Mouse (Mus musculus): ENCODE measurements around the gene Ccdc38.
A peak's percentile ranks its signal among the peaks of the same experiment; 100 is the strongest.
"Not testable (repeated sequence)": the region's sequence is repeated elsewhere in the genome, so short reads cannot be mapped to it uniquely, and the experiment has no call there.

The Ccdc38 gene

DNA sequence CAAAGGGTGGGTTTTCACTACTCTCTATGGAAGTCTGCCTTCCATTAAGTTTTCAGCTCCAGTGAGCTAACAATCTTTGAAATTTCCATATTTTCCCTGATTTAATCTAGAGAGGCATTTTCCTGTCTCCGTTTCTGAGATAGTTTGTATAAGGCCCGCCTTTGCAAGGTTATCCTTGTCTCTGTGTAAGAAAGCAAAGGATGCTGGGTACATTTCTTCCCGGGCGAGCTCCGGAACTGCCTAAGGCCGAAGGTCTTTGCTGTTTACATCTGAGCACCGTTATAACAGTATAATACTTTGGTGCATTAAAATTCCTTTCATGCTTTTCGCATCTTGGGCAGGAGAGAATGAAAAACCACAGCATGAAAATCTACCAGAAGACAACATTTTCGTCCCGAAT lies 9.4 kb downstream of the Ccdc38 start:
- DNase-seq: no peak

DNA sequence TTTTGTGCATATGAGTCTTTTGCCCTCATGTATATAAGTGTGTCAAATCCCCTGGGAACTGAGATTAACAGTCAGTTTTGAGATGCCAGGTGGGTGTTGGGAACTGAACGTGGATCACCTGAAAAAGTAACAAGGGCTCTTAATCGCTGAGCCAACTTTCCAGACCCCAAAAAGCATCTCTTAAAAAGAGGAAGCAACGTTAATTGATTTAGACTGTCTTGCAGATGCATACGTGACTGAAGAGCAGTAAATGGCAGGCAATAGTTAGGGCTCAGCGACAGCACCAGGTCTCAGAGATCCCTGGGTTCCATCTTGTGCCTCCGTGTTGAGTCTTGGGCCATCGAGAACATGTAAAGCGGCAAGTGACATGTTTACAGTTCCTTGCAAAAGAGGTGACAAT lies 12.2 kb downstream of the Ccdc38 start:
- DNase-seq: no peak

DNA sequence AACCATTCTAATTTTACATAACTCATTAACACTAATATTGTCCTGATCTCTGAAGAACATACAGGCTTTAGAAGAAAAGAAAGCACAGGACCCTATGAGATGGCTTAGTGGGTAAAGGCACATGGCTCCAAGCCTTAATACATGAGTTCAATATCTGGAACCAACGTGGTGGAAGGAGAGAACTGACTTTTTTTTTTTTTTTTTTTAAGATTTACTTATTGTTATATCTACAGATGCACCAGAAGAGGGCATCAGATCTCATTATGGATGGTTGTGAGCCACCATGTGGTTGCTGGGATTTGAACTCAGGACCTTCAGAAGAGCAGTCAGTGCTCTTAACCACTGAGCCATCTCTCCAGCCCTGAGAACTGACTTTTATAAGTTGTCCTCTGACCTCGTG lies 17.5 kb downstream of the Ccdc38 start:
- not testable (repeated sequence) for DNase-seq

- no peak for DNase-seq
Observed at GRCm38 (mm10) chr10:93559786-93560185, 19.4 kb downstream of the Ccdc38 start.

GRCm38 (mm10) chr10:93564518-93565090 lies 24.2 kb downstream of the Ccdc38 start:
- DNase-seq: no peak

DNA sequence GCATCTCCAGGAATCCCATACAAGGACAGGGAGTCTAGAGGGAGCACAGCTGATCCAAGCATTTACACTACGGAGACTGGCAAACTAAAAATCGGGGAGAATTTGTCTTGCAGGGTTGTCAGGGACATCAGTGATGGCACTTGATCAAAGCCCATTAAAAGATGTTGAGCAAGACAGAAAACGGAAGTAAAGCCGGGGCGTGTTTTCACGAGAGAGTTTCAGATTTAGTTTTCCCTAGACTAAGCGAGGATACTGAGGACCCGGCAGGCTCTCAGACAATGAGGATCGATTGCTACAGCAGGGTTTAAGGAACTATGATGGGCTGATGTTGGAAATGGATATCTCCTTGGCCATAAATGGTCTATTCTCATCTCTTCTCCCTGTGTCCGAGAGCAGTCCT lies 26.6 kb downstream of the Ccdc38 start:
- DNase-seq: no peak

DNA sequence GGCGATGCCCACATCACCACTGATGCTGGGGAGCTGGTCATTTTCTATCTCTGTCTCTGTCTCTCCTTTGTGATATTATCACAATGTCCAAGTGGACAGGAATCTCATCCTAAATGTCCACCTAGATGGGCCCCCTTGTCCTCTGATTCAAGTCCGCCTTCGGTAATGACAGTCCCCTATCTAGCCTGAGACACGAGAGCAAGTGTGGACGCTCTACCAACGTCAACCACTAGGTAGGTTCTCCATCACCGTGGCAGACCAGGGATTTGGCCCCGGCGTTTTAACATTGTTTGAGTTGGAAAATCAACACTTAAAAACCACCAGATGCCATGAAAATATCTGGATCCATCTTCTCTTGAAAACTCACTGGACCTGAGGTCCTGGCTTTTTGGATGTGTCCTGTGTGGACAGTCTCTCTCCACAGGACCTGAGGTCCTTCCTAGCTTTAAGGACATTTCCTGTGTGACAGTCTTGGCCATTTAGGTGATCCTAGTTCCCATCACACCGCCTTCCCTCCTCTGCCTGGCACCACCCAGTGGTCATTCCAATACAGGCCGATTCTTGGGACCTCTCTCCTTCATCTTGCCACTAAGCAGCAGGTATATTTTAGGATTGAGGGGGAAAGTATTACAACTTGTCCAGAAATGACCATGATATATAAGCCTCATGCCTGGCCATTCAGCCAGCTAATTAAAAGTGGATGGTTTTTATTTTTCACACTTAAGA lies 27.6 kb downstream of the Ccdc38 start:
- no peak for DNase-seq

- DNase-seq: no peak
Observed at GRCm38 (mm10) chr10:93568671-93569070, 28.2 kb downstream of the Ccdc38 start.

DNA sequence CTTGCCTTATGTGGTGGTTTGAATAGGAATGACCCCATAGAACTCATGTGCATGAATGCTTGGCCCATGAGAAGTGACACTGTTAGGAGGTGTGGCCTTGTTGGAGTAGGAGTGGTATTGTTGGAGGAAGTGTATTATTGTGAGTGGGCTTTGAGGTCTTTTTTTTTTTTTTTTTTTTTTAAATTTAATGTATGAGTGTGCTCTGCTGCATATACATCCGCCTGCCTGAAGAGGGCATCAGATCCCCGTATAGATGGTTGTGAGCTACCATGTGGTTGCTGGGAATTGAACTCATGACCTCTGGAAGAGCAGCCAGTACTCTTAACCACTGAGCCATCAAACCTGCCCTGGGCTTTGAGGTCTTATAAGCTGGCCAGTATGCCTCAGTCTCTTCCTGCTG lies 31.8 kb downstream of the Ccdc38 start:
- DNase-seq: no peak

- no peak for DNase-seq
Observed at GRCm38 (mm10) chr10:93574966-93575365, 34.5 kb downstream of the Ccdc38 start.

DNA sequence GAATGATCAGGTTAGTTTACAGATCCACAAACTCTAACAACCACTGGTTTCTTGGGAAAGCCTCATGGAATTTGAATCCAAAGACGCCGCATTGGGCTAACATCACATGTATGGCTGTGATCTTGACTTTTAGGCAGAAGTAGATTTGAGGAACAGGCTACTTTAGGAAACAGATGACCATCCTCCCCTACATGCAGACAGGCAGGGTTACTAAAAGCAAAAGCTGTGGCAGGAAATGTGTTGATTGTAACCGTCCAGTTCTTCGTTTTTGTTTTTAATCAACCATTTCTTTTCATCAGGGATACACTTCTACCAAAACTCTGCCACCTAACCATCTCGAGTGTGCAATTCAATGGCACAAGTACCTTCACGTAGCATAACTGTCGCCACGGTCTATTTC lies 35.5 kb downstream of the Ccdc38 start:
- no peak for DNase-seq

DNA sequence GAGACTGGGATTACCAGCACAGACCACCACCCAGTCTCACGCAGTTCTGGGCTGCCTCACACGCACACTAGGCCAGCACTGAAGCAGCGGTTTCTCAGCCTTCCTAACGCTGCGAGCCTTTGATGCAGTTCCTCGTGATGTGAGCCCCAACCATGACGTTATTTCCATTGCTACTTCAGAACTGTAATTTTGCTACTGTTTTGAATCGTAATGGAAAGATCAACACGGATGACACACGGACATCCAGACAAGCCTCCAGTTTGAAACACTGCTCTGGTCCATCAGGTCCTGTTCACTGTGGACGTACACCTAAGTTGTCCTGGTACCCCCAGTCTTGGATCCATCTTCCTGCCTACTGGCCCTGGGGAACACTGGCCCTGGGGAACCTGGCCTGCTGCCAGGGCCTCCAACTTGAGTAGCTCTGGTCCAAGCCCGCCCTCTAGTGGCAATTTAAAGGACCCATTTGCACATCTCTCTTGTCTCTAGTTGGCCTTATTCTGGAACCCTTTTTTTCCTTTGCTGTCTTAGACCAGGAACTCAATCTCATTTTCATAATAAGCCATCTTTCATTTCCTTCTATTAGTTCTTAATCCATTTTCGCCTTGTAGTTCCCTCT lies 36.9 kb downstream of the Ccdc38 start:
- DNase-seq: peak; percentile 17 to 41

GRCm38 (mm10) chr10:93588796-93589195 lies 48.4 kb downstream of the Ccdc38 start:
- no peak for DNase-seq

DNA sequence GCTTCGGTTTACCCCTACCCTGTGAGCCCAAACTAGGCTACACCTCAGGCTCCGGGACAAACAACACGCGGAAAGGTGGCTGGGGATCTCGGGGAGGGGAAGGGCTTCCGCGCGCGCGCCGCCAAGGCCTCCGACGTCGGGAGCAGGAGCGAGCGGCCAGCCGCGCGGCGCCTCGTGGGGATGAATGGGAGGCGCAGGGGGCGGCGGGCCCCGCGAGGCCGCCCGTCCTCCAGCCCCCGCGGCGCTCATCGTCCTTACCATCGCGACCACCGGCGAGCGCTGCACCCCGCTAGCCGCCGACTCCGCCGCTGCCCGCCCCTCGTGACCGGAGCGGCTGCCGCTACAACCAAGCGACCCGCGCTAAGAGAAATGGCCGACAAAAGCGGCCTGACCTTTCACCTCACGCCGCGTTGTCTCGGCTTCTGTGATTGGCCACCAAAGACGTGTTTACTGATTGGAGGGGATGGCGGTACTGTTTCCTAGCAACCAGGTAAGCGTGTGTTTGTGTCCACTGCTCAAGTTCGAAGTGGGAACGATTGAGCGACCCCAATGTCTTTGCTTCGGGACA lies 48.9 kb downstream of the Ccdc38 start, which contains the start of gene Snrpf:
Snrpf (minus strand) TSS at position 426 of the 568 bp plus-strand sequence.
- DNase-seq: peak; percentile 75 to 88

DNA sequence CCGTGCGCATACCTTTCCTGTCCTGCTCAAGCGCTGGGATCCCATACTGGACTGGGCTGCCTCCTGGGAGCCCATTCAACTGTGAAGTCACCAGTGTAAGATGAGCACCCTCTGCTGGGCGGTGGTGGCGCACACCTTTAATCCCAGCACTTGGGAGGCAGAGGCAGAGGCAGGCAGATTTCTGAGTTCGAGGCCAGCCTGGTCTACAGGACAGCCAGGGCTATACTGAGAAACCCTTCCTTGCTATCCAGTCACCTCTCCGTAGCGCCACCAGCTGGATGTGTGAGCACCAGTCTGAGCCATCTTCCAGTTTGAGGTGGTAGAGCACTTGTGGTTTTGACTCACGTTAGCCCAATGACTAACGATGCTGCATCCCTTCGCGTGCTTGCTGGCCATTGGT lies 52.0 kb downstream of the Ccdc38 start:
- peak; percentile 8 to 20 for DNase-seq

DNA sequence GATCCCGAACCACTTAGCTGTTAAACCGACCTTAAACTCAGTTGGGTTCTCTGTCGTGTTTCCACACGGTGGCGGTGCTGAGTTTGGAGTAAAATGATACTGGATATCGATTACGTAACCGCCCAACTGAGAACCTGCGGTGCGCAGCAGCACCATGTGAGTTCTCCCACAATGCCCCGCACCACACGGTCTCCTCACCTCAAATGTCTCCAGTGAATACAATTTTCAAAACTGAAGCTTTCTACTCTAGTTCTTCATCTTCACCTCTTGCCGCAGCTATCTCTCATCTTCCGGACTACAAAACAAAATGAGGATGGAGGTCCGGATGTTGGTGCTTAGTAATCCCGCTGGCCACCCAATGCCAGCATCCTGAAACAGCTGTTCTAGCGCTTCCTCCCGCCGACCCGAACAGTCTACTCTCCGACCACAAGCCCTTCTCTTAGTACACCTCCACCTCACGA lies 53.6 kb downstream of the Ccdc38 start:
- peak; percentile 35 to 56 for DNase-seq

DNA sequence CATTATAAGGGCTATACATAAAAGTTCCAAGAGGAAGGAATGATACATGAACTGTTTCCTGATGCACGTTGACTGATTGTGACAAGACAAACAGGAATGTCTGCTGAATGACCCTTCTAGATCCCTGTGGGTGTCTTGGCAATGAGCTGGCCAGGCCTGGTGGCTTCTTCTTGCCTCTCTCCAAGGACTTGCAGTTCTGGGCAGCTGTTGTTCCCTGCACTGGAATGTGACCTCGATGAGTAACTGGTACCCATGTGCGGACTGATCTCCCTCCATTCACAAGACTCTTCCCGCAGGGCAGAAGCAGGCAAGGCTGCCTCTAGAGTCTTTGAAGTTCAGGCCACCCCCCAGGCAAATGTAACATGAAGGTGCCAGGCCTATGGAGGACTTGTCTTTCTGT lies 55.4 kb downstream of the Ccdc38 start:
- no peak for DNase-seq

DNA sequence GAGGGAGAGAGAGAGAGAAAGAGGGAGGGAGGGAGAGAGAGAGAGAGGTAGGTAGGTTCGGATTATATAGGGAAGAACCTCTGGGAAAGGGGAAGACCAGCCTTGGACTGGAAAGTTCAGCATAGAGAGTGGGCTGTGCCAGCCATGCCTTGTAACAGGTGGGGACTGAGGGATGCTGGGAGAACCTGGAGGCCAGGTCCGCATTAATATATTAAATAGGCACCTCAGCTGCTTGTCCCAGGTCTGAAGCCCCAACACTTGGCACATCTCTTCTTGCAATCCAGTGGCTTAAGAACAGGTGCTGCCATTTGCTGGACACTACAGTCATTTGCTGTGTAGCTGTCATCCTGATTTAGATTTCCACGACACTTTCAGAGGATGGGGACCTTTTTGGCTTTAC lies 56.2 kb downstream of the Ccdc38 start:
- DNase-seq: no peak

DNA sequence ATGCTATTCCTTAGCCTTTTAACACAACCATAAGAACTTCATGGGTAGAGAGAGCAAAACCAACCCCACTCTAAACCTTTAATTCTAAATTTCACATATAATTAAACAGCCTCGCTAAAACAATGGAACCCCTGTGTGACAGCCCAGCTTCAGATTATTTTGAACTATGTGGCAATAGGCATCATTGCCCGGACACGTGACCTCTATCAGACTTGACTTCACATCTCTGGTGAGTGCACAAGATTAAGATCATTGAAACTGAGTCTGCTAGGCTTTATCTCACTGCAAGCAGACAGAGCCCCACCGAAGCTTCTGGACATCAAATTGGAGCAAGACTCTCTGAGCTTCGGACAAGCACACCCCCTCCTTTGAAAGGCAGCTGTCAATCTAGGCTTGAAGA lies 61.9 kb downstream of the Ccdc38 start:
- no peak for DNase-seq

DNA sequence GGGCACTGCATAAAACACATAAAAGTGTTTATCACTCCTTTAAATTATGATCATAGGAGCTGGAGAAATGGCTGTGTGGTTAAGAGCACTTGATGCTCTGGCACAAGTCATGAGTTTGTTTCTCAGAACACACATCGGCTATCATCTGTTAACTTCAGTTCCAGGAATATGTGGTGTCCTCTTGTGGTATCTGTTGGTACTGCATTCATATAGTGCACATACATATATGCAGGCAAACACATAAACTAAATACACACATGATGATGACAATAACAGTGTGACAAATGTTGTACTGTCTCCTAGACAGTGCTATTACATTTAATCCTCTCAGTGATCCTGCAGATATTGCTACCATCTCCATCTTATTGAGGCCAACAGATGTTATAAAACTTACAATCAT lies 62.8 kb downstream of the Ccdc38 start:
- no peak for DNase-seq

- no peak for DNase-seq
Observed at GRCm38 (mm10) chr10:93606326-93606725, 65.9 kb downstream of the Ccdc38 start.

DNA sequence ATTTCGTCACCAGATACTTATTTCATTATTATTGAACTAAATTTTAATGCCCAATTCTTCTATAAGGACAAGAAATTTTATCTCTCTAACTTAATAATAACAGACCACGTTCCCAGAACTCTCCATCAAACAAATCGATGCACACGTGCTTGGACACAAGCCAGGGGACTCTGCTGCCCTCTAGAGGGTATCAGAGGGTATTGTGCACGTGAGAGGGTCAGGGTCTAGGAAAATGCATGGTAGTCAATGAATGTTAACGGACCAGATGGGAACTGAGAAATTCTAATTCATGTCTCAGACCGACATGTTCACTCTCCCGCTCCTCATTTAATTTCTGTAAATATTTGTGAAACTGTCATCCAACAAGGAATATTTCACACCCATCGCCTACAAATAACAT lies 67.6 kb downstream of the Ccdc38 start:
- no peak for DNase-seq

DNA sequence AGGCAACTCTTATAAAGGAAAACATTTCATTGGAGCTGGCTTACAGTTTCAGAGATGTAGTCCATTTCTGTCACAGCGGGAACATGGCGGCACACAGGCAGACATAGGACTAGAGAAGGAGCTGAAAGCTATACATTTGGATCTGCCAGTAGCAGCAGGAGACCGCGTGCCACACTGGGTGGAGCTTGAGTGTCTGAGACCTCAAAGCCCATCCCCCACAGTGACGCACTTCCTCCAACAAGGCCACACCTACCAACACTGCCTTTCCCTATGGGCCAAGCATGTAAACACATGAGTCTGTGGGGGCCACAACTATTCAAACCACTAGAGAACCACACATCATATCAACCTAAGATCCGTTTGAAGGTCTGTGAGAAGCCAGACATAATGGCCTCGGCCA lies 68.8 kb downstream of the Ccdc38 start:
- DNase-seq: no peak

- no peak for DNase-seq
Observed at GRCm38 (mm10) chr10:93610896-93611295, 70.5 kb downstream of the Ccdc38 start.
